ENCODE assay signal across 8 mouse cellular contexts in the genomic region with DNA sequence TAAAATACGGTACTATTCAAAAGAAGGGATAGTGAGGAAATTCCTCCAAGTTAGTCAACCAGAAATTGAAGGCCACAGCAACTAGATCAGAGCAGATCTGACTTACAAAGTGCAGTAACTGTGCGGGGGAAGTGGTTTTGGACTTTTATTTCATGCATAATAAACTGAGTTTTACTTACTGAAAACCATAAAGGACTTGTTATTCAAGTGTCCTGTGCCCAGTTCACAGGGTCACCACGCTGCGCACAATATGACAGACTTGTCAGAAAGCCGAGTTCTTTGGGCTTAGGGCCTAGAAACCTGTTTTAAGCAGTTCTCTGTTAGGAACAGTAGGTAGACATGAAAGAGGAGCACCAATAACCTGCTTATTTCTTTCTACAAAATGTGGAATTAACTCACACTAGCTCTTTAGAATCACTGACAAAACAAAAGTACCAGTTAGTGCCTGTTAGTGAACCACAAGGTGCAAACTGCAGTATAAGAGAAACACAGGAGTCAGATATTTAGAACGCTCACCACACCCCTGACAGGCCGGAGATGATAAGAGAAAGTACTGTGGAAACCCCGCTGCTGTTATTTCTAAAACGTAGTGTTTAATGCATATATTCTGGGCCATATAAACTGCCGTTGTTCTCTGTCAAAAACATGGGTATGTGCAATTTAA. TPM values are rescaled to one million over a fixed set of nuclear protein-coding genes. Genes with fewer than 3 reads are reported as not detected.
DNase-seq lines count a peak whose midpoint lies in the region; ATAC-seq and TF ChIP-seq lines count a peak whose summit lies in the region.

A gene (minus strand): TSS at position 110 of the 664 bp plus-strand sequence.

- peak; percentile 5; the same call in 1 of the 2 replicates for ATAC-seq in kidney, embryonic 14.5 days (ENCODE audit: low FRiP score, low TSS enrichment)
- peak; percentile 48 for ATAC-seq in common myeloid progenitor, adult 5-6 weeks (replicated peaks; ENCODE audit: low read depth, poor library complexity, severe bottlenecking)
- ATAC-seq in hindbrain, postnatal 0 days, result no peak
- ATAC-seq in midbrain, embryonic 16.5 days, result no peak

- WGBS in kidney, embryonic 14.5 days, result 64% methylated on average over 10 of the region's 10 CpGs
- WGBS in hindbrain, postnatal 0 days, result 66% methylated on average over 10 of the region's 10 CpGs
- WGBS in midbrain, embryonic 16.5 days, result 52% methylated on average over 10 of the region's 10 CpGs

- H3K4me2 ChIP-seq in kidney, embryonic 14.5 days (replicated peaks; ENCODE audit: low read depth, low read length), result peak within 1 kb of the TSS; percentile 73
- peak within 1 kb of the TSS; percentile 78 for H3K4me2 ChIP-seq in hindbrain, postnatal 0 days (ENCODE audit: low read depth, low read length)
- peak within 1 kb of the TSS; percentile 93 for H3K4me2 ChIP-seq in midbrain, embryonic 16.5 days (ENCODE audit: low read length)

- peak within 1 kb of the TSS; percentile 50; the same call in 1 of the 2 replicates for H3K9ac ChIP-seq in kidney, embryonic 14.5 days (ENCODE audit: low read depth, low read length)
- peak within 1 kb of the TSS; percentile 39; the same call in 1 of the 2 replicates for H3K9ac ChIP-seq in hindbrain, postnatal 0 days (replicated peaks; ENCODE audit: low read length)
- H3K9ac ChIP-seq in midbrain, embryonic 16.5 days (ENCODE audit: low read depth, low read length), result peak within 1 kb of the TSS; percentile 56

- no peaks in the 10 kb centered on the region for H3K4me1 ChIP-seq in kidney, embryonic 14.5 days (ENCODE audit: control insufficient read depth, insufficient read depth, low read length)
- no peaks in the 10 kb centered on the region for H3K4me1 ChIP-seq in hindbrain, postnatal 0 days (ENCODE audit: insufficient read depth, low read length)
- H3K4me1 ChIP-seq in midbrain, embryonic 16.5 days (ENCODE audit: control insufficient read depth, insufficient read depth, low read length), result peaks cover 6% of the 10 kb centered on the region; the same call in 1 of the 2 replicates

- TF ChIP-seq CTCF in hindbrain, postnatal 0 days (IDR thresholded peaks at IDR 0.05; ENCODE audit: low read depth), result no peak

- H3K9me3 ChIP-seq in kidney, embryonic 14.5 days (ENCODE audit: control insufficient read depth, low read length), result no peaks in the 10 kb centered on the region
- H3K9me3 ChIP-seq in hindbrain, postnatal 0 days (ENCODE audit: low read length), result no peaks in the 10 kb centered on the region
- H3K9me3 ChIP-seq in midbrain, embryonic 16.5 days (replicated peaks; ENCODE audit: control insufficient read depth, low read length, poor library complexity, severe bottlenecking), result no peaks in the 10 kb centered on the region

- no peaks in the 10 kb centered on the region; the same call in 1 of the 2 replicates for H3K27me3 ChIP-seq in kidney, embryonic 14.5 days (ENCODE audit: control insufficient read depth, insufficient read depth, low read length)
- peaks cover 4% of the 10 kb centered on the region; the same call in 1 of the 2 replicates for H3K27me3 ChIP-seq in hindbrain, postnatal 0 days (ENCODE audit: insufficient read depth, low read length)
- H3K27me3 ChIP-seq in midbrain, embryonic 16.5 days (ENCODE audit: control insufficient read depth, insufficient read depth, low read depth, low read length), result peaks cover 8% of the 10 kb centered on the region

- no peaks in the 10 kb centered on the region for H3K36me3 ChIP-seq in kidney, embryonic 14.5 days (ENCODE audit: control insufficient read depth, insufficient read depth, low read length)
- no peaks in the 10 kb centered on the region for H3K36me3 ChIP-seq in hindbrain, postnatal 0 days (ENCODE audit: insufficient read depth, low read length)
- no peaks in the 10 kb centered on the region for H3K36me3 ChIP-seq in midbrain, embryonic 16.5 days (ENCODE audit: control insufficient read depth, insufficient read depth, low read length)

- H3K27ac ChIP-seq in kidney, embryonic 14.5 days (ENCODE audit: low read depth, low read length), result no peak within 1 kb of the TSS
- H3K27ac ChIP-seq in hindbrain, postnatal 0 days, result no peak within 1 kb of the TSS
- H3K27ac ChIP-seq in midbrain, embryonic 16.5 days (ENCODE audit: low read length), result no peak within 1 kb of the TSS

- DNase-seq in kidney, postnatal 25 days, result no peak
- no peak for DNase-seq in hindbrain, postnatal 0 days (ENCODE audit: low spot score)
- no peak for DNase-seq in gastrocnemius, postnatal 4 days (ENCODE audit: low spot score in 2 of 2)
- DNase-seq in thymus, postnatal 0 days (ENCODE audit: low spot score), result no peak
- no peak for DNase-seq in layer of hippocampus, adult 18-20 months (ENCODE audit: low spot score in 2 of 2)

- peak within 1 kb of the TSS; percentile 44 for H3K4me3 ChIP-seq in kidney, embryonic 14.5 days (ENCODE audit: low read length)
- peak within 1 kb of the TSS; percentile 47 for H3K4me3 ChIP-seq in hindbrain, postnatal 0 days (ENCODE audit: low read length)
- peak within 1 kb of the TSS; percentile 44 for H3K4me3 ChIP-seq in midbrain, embryonic 16.5 days (ENCODE audit: low read depth, low read length)

RNA-seq across cellular contexts. Expression of the gene that starts here (rescaled TPM):
- polyA plus RNA-seq in kidney, embryonic 14.5 days (2014; fragmentation: Nextera tagmentation; extraction: Ambion mirVana), result 1.5 and 2.8 TPM in 2 replicates
- total RNA-seq in common myeloid progenitor, adult 5-6 weeks (2017), result 24.2 and 27.9 TPM in 2 replicates
- not detected in 2 replicates for total RNA-seq in hindbrain, postnatal 0 days (2014; rRNA removed)
- 0.50 and 0.54 TPM in 2 replicates for polyA plus RNA-seq in hindbrain, postnatal 0 days (2015; fragmentation: Nextera tagmentation; extraction: Ambion mirVana)
- 0.15 and 0.26 TPM in 2 replicates for polyA plus RNA-seq in midbrain, embryonic 16.5 days (2015; fragmentation: Nextera tagmentation; extraction: Ambion mirVana)
- total RNA-seq in gastrocnemius, postnatal 4 days (2021), result under 1 TPM; 0.41 to 0.42 TPM
- 0.53 and 0.66 TPM in 2 replicates for polyA plus RNA-seq in thymus, postnatal 0 days (2015; fragmentation: Nextera tagmentation; extraction: Ambion mirVana)
- under 1 TPM; 0.32 to 0.89 TPM for total RNA-seq in layer of hippocampus, adult 18-20 months (2021)

Comparison
In these comparisons a context has a peak if more than half of its experiments do, and no peak if none do; other contexts are left out.
1. RNA of the gene that starts here (total RNA-seq): 24.2 to 27.9 TPM in common myeloid progenitor, adult 5-6 weeks; 0.32 to 0.89 TPM in layer of hippocampus, adult 18-20 months, 0.41 to 0.42 TPM in gastrocnemius, postnatal 4 days and not detected in hindbrain, postnatal 0 days; every median in the first group is over 10 times any median in the second.
2. ATAC-seq: peak in kidney, embryonic 14.5 days (single experiment) and common myeloid progenitor, adult 5-6 weeks (single experiment); none in hindbrain, postnatal 0 days (single experiment) and midbrain, embryonic 16.5 days (single experiment).
3. Peak in every context shown above with its lines, with median percentiles within 50 percentile points of each other: H3K4me2 ChIP-seq, H3K4me3 ChIP-seq and H3K9ac ChIP-seq.